Mouse (Mus musculus) E14TG2a.4 (cell line): ENCODE measurements around the gene Kcna10.

Experiments used
- CTCF ChIP-seq: conservative IDR thresholded peaks from 2 replicates; pipeline ENCODE4 v1.5.1; 2014; ENCODE audit warnings: low read length
- NANOG ChIP-seq: IDR thresholded peaks from 2 replicates; pipeline ENCODE4 v1.6.1; 2014; ENCODE audit warnings: borderline replicate concordance, low read length, mixed read lengths

DNA sequence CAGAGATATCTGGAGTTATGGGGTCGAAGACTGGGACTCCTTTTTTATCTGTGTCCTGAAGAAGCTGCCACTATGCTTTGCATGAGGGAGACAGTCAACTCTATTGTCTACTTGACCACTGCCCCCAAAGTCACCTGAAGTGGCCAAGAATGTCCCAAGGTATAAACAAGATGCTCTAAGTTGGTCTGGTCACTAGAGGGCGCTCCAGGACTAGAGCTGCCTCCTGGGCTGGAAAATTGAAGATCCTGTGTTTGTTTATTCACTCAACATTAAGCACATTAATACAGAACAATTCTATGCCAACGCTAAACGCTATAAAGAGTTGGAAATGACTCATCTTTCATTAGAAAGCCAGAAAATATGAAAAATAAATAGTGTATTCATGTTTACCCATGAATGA lies 23.1 kb downstream of the Kcna10 start:
- TF ChIP-seq CTCF = peak; percentile 67
- TF ChIP-seq NANOG = no peak
